Mouse (Mus musculus) kidney, adult 11 months (tissue): ENCODE measurements around the gene Gm5890.
"Not testable (repeated sequence)": the region's sequence is repeated elsewhere in the genome, so short reads cannot be mapped to it uniquely, and the experiment has no call there.

Source experiments
- DNase-seq: peaks from one replicate; pipeline ENCODE4 v3.0.0; 2022

Gene Gm5890

GRCm38 (mm10) chr7:20262734-20263133 is at the start of gene Gm5890:
Gene Gm5890, minus strand, starts transcription at chr7:20262834.
- DNase-seq: not testable (repeated sequence)

DNA sequence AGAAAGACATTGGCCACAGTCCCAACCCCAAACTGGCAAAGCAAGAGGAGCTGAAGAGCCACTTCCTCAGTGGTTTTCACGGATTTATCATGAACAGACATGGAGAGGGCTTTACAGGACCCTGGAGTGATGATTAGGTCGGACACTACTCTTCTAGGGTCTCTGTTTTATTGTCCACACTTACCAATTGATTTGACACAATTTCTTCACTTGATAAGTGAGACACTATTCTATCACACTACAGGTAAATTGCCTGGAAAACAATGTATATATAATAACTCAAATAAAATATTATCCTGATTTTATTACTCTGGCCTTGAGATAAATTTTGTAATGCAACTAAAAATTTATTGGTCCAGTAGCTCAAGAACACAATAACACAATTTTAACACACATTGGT is 28.9 kb downstream of the Gm5890 start, which contains the start of gene Gm4498:
Gm4498 (minus strand) TSS at position 101 of the 400 bp plus-strand sequence.
- not testable (repeated sequence) for DNase-seq
